Mouse (Mus musculus): ENCODE results near the gene Gm6793.

Gm6793 gene

GRCm38 (mm10) chr8:112014936-112015335, at the start of gene Gm6793:
TSS of gene Gm6793 (minus strand) at chr8:112015036.
- no peak for DNase-seq (ENCODE audit: extremely low spot score, low read depth, low spot score)

GRCm38 (mm10) chr8:112061372-112061771, 46.5 kb upstream of the Gm6793 start:
- peak; percentile 39 for DNase-seq (ENCODE audit: extremely low spot score, low read depth, low spot score)

- DNase-seq (ENCODE audit: extremely low spot score, low read depth, low spot score): no peak
Observed at GRCm38 (mm10) chr8:112054456-112054855, 39.6 kb upstream of the Gm6793 start.

GRCm38 (mm10) chr8:112051537-112051936, 36.7 kb upstream of the Gm6793 start:
- DNase-seq (ENCODE audit: extremely low spot score, low read depth, low spot score): no peak

GRCm38 (mm10) chr8:112049984-112050383, 35.1 kb upstream of the Gm6793 start:
- DNase-seq (ENCODE audit: extremely low spot score, low read depth, low spot score): no peak

- DNase-seq (ENCODE audit: extremely low spot score, low read depth, low spot score): no peak
Observed at GRCm38 (mm10) chr8:112048293-112048692, 33.5 kb upstream of the Gm6793 start.

- peak; percentile 91 for DNase-seq (ENCODE audit: extremely low spot score, low read depth, low spot score)
Observed at GRCm38 (mm10) chr8:112045896-112046295, 31.1 kb upstream of the Gm6793 start.

- no peak for DNase-seq (ENCODE audit: extremely low spot score, low read depth, low spot score)
Observed at GRCm38 (mm10) chr8:112045182-112045581, 30.3 kb upstream of the Gm6793 start.

GRCm38 (mm10) chr8:112037521-112037920, 22.7 kb upstream of the Gm6793 start:
- DNase-seq (ENCODE audit: extremely low spot score, low read depth, low spot score): no peak

GRCm38 (mm10) chr8:112034603-112035002, 19.8 kb upstream of the Gm6793 start:
- DNase-seq (ENCODE audit: extremely low spot score, low read depth, low spot score): peak; percentile 89

GRCm38 (mm10) chr8:112033071-112033470, 18.2 kb upstream of the Gm6793 start:
- no peak for DNase-seq (ENCODE audit: extremely low spot score, low read depth, low spot score)

GRCm38 (mm10) chr8:112030663-112031062, 15.8 kb upstream of the Gm6793 start:
- no peak for DNase-seq (ENCODE audit: extremely low spot score, low read depth, low spot score)

- no peak for DNase-seq (ENCODE audit: extremely low spot score, low read depth, low spot score)
Observed at GRCm38 (mm10) chr8:112029455-112029854, 14.6 kb upstream of the Gm6793 start.

GRCm38 (mm10) chr8:112011816-112012242, 3.0 kb downstream of the Gm6793 start:
- no peak for DNase-seq (ENCODE audit: extremely low spot score, low read depth, low spot score)

GRCm38 (mm10) chr8:112010997-112011815, 3.6 kb downstream of the Gm6793 start, which contains the start of the genes Kars and Terf2ip:
TSS of gene Kars (minus strand) at chr8:112011323.
TSS of gene Terf2ip (plus strand) at chr8:112011398.
- peak; percentile 85 for DNase-seq (ENCODE audit: extremely low spot score, low read depth, low spot score)

- DNase-seq (ENCODE audit: extremely low spot score, low read depth, low spot score): no peak
Observed at GRCm38 (mm10) chr8:112009558-112009957, 5.3 kb downstream of the Gm6793 start.

GRCm38 (mm10) chr8:112007669-112008068, 7.2 kb downstream of the Gm6793 start:
- no peak for DNase-seq (ENCODE audit: extremely low spot score, low read depth, low spot score)

- DNase-seq (ENCODE audit: extremely low spot score, low read depth, low spot score): no peak
Observed at GRCm38 (mm10) chr8:112005601-112006000, 9.2 kb downstream of the Gm6793 start.

GRCm38 (mm10) chr8:112004754-112005153, 10.1 kb downstream of the Gm6793 start:
- DNase-seq (ENCODE audit: extremely low spot score, low read depth, low spot score): no peak

GRCm38 (mm10) chr8:111992703-111993039, 22.2 kb downstream of the Gm6793 start:
- DNase-seq (ENCODE audit: extremely low spot score, low read depth, low spot score): no peak

- peak; percentile 57 for DNase-seq (ENCODE audit: extremely low spot score, low read depth, low spot score)
Observed at GRCm38 (mm10) chr8:111992013-111992702, 22.7 kb downstream of the Gm6793 start, which contains the start of gene Adat1. TSS of gene Adat1 (minus strand) at chr8:111992302.

- no peak for DNase-seq (ENCODE audit: extremely low spot score, low read depth, low spot score)
Observed at GRCm38 (mm10) chr8:111991278-111991677, 23.6 kb downstream of the Gm6793 start.

Measured in hindlimb bud, embryonic 11.5 days (tissue).